Mouse (Mus musculus) naive thymus-derived CD4-positive, alpha-beta T cell, adult 2 months (primary cell): ENCODE data around the gene Kirrel2.

ENCODE experiments used
- DNase-seq: peaks from one replicate; pipeline ENCODE4 v3.0.0-alpha.2; 2011; ENCODE audit warnings: low read depth

Gene Kirrel2

GRCm38 (mm10) chr7:30450241-30450640 lies 7.2 kb downstream of the Kirrel2 start:
- DNase-seq = no peak

DNA sequence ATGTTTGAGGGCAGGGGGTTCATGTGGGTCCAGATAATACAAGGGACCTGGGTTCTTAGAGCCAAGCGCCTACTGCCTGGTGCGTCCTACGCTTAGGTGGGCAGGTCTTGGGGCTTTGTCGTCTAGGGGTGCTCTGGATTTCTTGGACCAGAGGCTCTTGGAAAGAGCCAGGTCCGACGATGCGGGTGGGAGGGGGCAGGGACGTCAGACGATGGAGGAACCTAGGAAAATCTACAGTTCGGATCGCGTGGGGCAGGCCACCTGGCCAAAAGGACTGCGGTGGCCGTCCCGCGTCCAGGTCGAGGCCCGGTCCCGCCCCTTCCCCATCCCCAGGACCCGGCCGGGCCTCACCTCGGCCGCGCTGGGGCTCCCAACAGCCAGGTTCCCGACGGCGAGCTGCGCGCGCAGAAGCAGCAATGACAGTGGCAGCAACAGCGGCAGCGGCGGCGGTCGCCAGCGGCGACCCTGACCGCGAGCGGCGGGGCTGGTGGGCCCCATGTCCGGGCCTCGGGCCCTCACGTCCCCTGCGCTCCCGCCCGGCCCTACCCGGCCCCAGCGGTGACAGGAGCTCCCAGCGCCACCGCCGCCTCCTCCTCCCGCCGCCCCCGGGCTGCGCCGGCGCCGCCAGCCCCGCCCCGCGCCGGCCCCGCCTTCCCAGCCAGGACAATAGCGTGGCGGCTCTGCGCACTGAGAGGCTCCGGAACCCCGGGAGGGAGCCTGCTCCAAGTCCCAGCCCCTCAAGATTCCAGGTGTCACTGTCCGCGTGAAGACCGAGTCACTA lies 12.3 kb downstream of the Kirrel2 start, which contains the start of gene Aplp1:
TSS of gene Aplp1 (minus strand) at position 565 of the 781 bp plus-strand sequence.
- DNase-seq = peak; percentile 71

DNA sequence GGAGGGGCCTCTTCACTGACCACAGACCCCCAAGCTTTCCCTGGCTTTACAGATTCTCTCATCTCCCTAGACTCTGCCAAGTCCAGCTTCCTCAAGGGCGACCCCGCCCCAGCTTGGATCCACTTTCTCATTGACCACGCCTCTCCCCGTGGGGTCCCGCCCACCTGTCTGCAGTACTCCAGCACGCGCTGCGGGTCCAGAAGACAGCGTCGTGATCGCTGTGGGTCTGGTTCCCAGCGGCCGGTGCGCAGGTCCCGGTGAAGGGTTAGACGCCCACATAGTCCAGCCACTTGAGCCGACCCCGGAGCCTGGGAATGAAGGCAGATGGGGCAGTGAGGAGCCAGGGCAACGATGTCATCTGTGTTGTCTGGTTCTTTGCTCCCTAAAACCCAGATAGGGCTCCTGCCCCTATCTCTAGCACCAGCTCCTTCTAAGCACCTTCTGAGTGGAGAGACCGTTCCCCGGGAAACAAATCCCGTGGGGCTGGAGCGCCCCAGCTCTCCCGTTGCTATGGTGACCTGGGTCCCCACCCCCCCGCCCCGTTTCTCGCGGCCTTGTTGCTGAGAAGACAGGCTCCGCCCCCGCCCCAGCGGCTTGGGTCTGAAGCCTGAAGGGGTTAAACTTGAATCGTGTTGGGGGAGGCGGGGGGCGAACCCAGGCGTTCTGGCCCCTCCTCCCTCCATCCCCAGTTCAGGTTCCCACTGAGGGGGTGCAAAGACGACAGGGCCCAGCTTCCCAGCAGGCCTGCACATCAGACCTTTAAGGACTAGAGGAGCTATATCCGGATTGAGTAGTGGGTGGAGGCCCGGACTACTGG lies 13.1 kb downstream of the Kirrel2 start:
- DNase-seq = peak; percentile 62

DNA sequence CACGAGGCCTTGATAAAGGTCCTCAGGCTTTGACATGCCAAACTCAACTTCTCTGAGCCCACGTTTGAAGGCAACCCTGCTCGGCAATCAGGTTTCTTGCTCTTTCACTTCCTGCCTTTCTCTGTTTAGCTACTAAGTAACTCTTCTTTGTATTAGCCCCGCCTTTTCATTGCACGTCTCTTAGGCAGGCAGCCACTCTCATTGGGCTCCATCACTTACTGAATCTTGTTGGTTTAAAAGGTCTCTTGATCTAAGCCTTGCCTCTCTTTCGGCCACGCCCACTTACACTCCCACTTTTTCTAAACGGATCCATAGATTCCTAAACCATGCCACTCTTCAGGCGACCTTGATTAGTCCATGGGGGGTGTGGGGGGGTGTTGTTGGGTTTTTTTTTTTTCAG lies 13.8 kb downstream of the Kirrel2 start:
- DNase-seq = peak; percentile 52

DNA sequence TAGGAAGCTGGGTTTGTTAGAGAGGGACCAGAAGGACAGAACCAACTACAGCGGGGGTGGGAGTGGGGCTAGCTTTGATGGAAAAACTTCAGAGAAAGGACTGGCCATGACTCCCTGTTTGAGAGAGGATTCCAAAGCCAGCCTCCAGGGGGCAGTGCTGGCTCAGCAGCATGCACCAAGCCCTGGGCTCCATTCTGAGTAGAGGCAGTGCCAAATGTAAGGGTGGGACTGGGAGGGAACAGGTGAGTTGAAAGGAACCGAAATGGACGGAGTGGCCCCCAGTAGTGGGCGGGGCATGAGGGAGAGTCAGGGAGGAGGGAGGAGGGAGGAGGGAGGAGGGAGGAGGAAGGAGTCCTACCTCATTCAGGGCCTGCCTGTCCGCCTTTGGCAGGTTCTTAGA lies 16.8 kb downstream of the Kirrel2 start:
- peak; percentile 80 for DNase-seq

DNA sequence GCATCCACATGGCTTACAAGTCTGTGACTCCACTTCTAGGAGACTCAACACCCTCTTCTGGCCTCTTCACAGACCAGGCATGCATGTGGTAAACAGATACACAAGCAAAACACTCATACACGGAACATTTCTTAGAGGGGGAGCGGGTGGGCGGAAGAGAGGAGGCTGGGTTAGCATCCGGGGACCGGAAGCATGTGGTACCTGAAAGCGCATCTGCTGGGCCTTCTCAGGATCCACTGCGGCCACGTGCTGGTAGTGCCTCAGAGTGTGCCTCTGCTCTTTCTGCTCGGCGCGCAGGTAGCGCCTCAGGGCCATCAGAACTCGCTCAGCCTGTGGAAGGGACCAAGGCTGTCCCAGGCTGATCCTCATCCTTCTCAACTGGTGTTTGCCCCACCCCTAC lies 17.8 kb downstream of the Kirrel2 start:
- DNase-seq = peak; percentile 21

DNA sequence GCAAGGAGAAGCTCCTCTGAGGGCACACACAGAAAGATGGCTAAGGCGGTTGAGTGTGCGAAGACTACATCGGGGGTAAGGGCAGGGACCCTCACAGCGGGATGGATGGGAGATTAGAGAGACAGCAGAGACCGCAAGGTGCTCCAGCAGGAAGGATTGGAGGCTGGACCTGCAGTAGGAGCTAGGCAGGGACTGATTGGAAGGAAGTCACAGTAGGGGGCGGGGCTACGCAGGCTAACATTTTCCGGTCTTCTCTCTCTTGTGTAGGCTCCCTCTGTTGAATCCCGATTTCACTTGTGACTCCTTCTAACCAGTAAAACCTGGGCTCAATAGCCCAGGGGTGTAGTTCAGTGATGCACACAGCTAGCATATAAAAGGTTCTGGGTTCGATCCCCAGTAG lies 20.6 kb downstream of the Kirrel2 start:
- peak; percentile 51 for DNase-seq

DNA sequence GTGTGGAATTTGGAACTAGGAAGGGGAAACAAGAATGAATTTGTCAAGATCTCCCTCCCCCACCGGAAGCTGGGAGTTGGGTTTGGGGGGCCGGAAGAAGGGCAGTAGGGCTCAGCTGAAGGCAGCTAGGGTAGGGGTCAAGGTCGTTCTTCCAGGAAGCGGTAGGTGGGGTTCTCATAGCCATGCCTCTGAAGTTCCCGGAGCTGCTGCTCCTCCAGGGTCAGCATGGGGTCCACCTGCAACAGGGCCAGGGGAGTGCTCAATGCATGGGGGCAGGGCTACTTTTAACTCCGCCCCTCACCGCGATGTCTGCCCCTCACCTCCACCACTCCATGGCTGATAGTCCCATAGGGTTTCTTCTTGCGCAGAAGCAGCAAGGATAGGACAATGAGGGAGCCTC lies 22.3 kb downstream of the Kirrel2 start:
- DNase-seq = no peak

DNA sequence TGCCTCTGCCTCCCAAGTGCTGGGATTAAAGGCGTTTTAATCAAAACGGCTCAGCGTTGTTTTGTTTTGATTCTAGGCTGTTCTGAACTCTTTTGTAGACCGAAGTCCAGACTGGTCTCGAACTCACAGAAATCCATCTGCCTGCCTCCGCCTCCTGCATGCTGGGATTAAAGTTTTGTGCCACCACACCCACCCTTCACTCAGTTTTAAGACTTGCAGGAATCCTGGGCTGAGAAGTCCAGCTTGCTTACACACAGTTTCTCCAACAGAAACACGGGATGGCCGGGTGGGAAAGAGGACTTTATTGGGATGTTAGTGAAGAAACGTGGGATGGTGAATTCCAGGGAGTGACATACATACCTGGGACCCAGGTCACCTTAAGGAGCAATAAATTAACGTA lies 22.8 kb downstream of the Kirrel2 start:
- no peak for DNase-seq

DNA sequence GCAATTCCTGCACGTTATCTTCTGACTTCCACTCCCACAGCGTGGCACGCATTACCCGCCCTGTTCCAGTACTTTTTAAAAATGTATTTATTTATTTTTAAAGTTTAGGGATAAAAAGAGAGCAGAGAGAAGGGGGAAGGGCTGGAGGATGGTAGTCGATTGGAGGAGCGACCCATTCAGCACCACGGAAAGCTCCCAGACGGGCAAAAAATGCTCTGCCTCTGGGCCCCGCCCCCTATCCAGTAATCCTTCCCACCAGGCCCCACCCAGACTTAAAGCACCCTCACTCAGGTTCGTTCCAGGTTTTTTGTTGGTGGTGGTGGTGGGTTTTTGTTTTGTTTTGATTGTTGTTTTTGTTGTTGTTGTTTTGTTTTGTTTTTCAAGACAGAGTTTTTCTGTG lies 23.3 kb downstream of the Kirrel2 start:
- DNase-seq = peak; percentile 51

- peak; percentile 91 for DNase-seq
Measured at GRCm38 (mm10) chr7:30431793-30432192, 25.7 kb downstream of the Kirrel2 start.

DNA sequence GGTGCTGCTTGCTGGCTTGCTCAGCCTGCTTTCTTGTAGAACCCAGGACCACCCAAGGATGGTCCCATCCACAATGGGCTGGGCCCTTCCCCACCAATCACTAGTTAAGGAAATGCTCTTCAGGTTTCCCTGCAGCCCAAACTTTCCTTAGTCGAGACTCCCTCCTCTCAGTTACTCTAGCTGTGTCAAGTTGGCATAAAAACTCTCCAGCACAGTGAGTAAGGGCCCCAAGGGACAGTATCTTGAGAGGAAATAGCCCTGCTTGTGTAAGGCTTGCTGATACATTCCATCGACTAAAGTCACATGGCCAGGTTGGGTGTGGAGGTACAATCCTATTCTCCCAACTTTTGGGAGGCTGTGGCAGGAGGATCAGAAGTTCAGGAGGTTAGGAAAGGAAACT lies 27.3 kb downstream of the Kirrel2 start:
- DNase-seq = no peak

- no peak for DNase-seq
Measured at GRCm38 (mm10) chr7:30429327-30429726, 28.2 kb downstream of the Kirrel2 start.

DNA sequence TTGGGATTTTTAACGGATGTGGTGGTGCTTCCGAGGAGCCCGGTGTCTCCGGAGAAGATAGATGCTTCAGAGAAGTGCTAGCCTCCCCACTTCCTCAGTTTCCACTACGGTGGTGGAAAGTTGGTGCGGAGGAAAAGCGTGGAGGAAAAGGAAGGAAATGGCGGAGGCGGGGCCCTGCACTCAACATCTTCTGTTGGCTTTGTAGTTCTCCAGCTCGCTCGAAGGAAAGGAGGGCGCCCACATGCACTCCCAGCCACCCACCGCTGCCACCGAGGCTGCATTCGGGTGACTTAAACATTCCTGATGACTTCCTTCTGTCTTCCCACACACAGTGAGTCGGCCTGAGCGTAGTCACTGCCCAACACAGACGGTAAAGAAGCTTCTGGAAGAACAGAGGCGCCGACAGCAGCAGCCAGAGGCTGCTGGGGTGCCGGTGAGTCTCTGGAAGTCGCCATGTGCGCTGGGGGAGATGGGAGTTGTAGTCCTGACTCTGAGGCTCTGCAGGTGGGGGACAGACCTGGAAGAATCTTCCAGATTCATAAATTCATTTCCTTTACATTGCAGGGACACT lies 34.3 kb downstream of the Kirrel2 start:
- no peak for DNase-seq

GRCm38 (mm10) chr7:30422560-30422959 lies 34.9 kb downstream of the Kirrel2 start:
- DNase-seq = peak; percentile 81

DNA sequence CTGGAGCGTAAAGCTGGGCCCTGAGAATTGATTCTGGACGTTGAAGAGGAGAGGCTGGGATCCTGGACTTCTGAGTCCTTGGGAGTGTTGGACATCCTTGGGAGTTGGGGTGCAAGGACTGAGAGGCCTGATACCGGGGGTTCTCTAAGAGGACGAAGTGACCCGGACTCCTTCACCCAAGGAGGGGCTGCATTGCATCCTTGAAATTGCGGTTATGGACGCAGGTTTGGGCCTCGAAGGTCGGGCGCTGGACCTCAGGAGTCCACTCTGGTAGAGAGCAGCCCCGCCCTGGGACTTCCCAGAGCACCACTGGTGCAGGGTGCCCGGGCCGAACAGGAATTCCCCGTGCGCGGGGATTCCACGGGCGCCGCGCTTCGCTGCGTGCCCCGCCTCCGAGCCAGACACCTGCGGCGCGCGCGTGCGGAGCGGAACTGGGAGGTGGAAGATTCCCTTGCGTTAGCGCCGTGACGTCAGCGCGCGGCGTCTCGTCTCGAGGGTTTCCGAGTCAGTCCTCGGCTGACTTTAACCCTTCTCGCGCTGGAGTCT lies 35.5 kb downstream of the Kirrel2 start:
- DNase-seq = peak; percentile 98

GRCm38 (mm10) chr7:30421175-30421889 lies 36.2 kb downstream of the Kirrel2 start, which contains the start of gene Nfkbid:
Gene Nfkbid, plus strand, starts transcription at chr7:30421732.
- DNase-seq = peak; percentile 94

- no peak for DNase-seq
Measured at GRCm38 (mm10) chr7:30420673-30421072, 36.8 kb downstream of the Kirrel2 start.

GRCm38 (mm10) chr7:30419561-30420499 lies 37.7 kb downstream of the Kirrel2 start, which contains the start of gene Hcst:
Gene Hcst, minus strand, starts transcription at chr7:30419854.
- DNase-seq = peak; percentile 81

DNA sequence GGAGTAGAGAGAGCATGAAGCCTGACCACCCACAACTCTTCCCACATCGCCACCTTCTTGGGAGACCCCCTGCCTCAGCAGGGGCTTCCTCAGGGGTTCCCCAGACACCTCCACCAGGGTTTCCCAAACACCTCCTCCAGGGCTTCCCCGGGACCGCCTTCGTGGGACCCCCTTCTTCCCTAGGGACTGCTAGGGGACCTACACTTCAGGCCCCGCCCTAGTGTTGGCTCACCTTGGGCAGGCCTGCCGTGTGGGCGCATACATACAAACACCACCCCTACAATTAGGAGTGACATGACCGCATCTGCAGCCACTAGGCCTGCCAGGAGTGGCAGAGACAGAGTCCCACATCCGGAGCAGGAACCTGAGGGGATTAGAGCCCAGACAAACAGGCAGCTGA lies 39.6 kb downstream of the Kirrel2 start:
- DNase-seq = peak; percentile 69

DNA sequence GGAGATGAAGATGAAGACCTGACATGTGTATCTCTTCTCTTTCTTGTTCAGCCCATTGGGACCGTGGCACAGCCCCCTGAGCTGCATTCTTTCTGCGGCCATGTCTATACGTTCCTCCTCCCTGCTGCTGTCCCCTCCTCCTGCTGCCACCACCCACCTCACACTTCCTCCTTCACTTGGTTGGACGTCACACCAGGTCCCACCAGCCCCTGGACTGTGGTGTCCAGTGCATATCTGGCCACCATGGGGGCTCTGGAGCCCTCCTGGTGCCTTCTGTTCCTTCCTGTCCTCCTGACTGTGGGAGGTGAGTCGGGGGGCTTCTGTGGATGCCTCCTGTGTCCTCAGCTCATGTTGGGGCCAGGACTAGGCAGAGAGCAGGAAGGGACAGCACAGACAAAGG lies 43.9 kb downstream of the Kirrel2 start, which contains the start of gene Tyrobp:
TSS of gene Tyrobp (plus strand) at position 165 of the 400 bp plus-strand sequence.
- DNase-seq = no peak
